Mouse (Mus musculus) liver, postnatal 0 days (tissue): Measurements from ENCODE around the gene Tmem156. TPM values are rescaled to one million over a fixed set of nuclear protein-coding genes. Genes with fewer than 3 reads are reported as not detected.

Experiments used
- ATAC-seq: fragments of 200-750 bp; cut with Nextera tagmentation; 2 replicates; pipeline ENCODE4 v1.8.0; 2017; ENCODE audit warnings: mild to moderate bottlenecking, moderate library complexity
- DNase-seq: peaks from one replicate; pipeline ENCODE4 v3.0.0-alpha.2; 2016
- H3K27ac ChIP-seq: fragments of 300-500 bp; sonication (generic); 2 replicates; pipeline ENCODE4 v1.5.1; 2014; ENCODE audit warnings: antibody characterized with exemption, moderate library complexity, mild to moderate bottlenecking, low read depth
- H3K27me3 ChIP-seq: fragments of 300-500 bp; sonication (generic); 2 replicates; pipeline ENCODE4 v1.6.1; 2014; ENCODE audit warnings: low read length, control low read depth, mixed read lengths; ENCODE audit not compliant: insufficient read depth
- H3K36me3 ChIP-seq: fragments of 300-500 bp; sonication (generic); replicated peaks from 2 replicates; pipeline ENCODE4 v1.6.1; 2014; ENCODE audit warnings: mild to moderate bottlenecking, control low read depth, low read length, moderate library complexity, mixed read lengths; ENCODE audit not compliant: insufficient read depth
- H3K4me1 ChIP-seq: fragments of 300-500 bp; sonication (generic); 2 replicates; pipeline ENCODE4 v1.6.1; 2014; ENCODE audit warnings: antibody characterized with exemption, mild to moderate bottlenecking, control low read depth; ENCODE audit not compliant: insufficient read depth
- H3K4me2 ChIP-seq: fragments of 300-500 bp; sonication (generic); 2 replicates; pipeline ENCODE4 v1.6.1; 2014; ENCODE audit warnings: low read depth, mild to moderate bottlenecking, low read length, moderate library complexity, mixed read lengths
- H3K4me3 ChIP-seq: fragments of 300-500 bp; sonication (generic); 2 replicates; pipeline ENCODE4 v1.5.1; 2014; ENCODE audit warnings: low read depth, low read length
- H3K9ac ChIP-seq: fragments of 300-500 bp; sonication (generic); replicated peaks from 2 replicates; pipeline ENCODE4 v1.6.1; 2014; ENCODE audit warnings: mild to moderate bottlenecking, moderate library complexity
- H3K9me3 ChIP-seq: fragments of 300-500 bp; sonication (generic); 2 replicates; pipeline ENCODE4 v1.6.1; 2016; ENCODE audit warnings: mild to moderate bottlenecking, control low read depth, low read length, mixed read lengths
- CTCF ChIP-seq: sonication (generic); IDR thresholded peaks from 2 replicates; pipeline ENCODE4 v1.5.1; 2016; ENCODE audit warnings: antibody characterized with exemption, low read depth
- EP300 ChIP-seq: IDR thresholded peaks from 2 replicates; pipeline ENCODE4 v1.6.1; 2016; ENCODE audit warnings: antibody characterized with exemption, low read depth, mild to moderate bottlenecking
- WGBS: fragments of 180-500 bp; shearing (Covaris S2); extraction: QIAGEN DNeasy Blood & Tissue Kit; methylation state at CpG from one replicate; pipeline ENCODE4 v1.1.7; 2014; ENCODE audit not compliant: insufficient replicate concordance; 5-methylcytosine and 5-hydroxymethylcytosine counted together
- polyA plus RNA-seq: library from polyadenylated mRNA; unstranded; fragments of >200 nt; fragmentation: Nextera tagmentation; extraction: Ambion mirVana; gene quantifications from 2 replicates; pipeline ENCODE4 v1.2.1, GENCODE M21; 2015

Tmem156 gene
- 0.67 and 1.2 TPM in 2 replicates for polyA plus RNA-seq

GRCm38 (mm10) chr5:65091921-65092320 lies at the start of gene Tmem156:
Gene Tmem156 (minus strand): TSS chr5:65092132.
- H3K9ac ChIP-seq = no peak within 1 kb of the TSS
- no peaks in the 10 kb centered on the region for H3K27me3 ChIP-seq
- H3K9me3 ChIP-seq = no peaks in the 10 kb centered on the region
- H3K27ac ChIP-seq = peak within 1 kb of the TSS; percentile 55
- H3K4me2 ChIP-seq = peak within 1 kb of the TSS; percentile 45
- TF ChIP-seq CTCF (no peak), EP300 (no peak)
- H3K4me1 ChIP-seq = peaks cover 2% of the 10 kb centered on the region; the same call in 1 of the 2 replicates
- no peak for DNase-seq
- peak within 1 kb of the TSS; percentile 16; the same call in 1 of the 2 replicates for H3K4me3 ChIP-seq
- ATAC-seq = no peak
- WGBS = 37% methylated on average over 5 of the region's 5 CpGs
- H3K36me3 ChIP-seq = no peaks in the 10 kb centered on the region

- DNase-seq = no peak
- 91% methylated on average over 8 of the region's 8 CpGs for WGBS
- H3K4me1 ChIP-seq = no peaks in the 10 kb centered on the region
- no peak overlapping the region for H3K4me3 ChIP-seq
- H3K9ac ChIP-seq = no peak overlapping the region
- no peaks in the 10 kb centered on the region for H3K9me3 ChIP-seq
- no peak overlapping the region for H3K4me2 ChIP-seq
- H3K27ac ChIP-seq = no peak overlapping the region
- no peak for TF ChIP-seq EP300
- no peak for TF ChIP-seq CTCF
- H3K27me3 ChIP-seq = no peaks in the 10 kb centered on the region
- no peak for ATAC-seq
- peaks cover 23% of the 10 kb centered on the region for H3K36me3 ChIP-seq
Observed at GRCm38 (mm10) chr5:65141242-65141641, 49.3 kb upstream of the Tmem156 start.

DNA sequence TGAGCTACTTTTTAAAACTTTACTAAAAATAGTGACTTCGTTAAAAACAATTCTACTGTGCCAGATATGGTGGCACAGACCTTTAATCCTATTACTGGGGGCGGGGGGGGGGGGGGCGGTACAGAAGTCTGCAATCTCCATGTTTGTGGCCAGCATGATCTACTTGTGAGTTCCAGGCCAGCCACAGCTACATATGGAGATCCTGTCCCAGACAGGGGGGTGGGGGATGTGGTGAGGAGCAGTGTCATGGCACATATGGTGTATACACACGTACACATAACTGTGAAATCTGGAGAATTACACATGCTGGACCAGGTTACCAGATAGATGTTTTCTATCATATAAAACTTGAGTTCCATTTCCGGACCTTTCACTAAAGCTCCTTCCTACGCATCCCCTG lies 45.1 kb upstream of the Tmem156 start:
- 0 out of 2 replicates have a peak, but pooled peaks cover 6% of the 10 kb centered on the region for H3K36me3 ChIP-seq
- no peak overlapping the region for H3K4me2 ChIP-seq
- no peak overlapping the region for H3K4me3 ChIP-seq
- ATAC-seq (no peak), DNase-seq (no peak)
- no peak overlapping the region for H3K9ac ChIP-seq
- H3K27me3 ChIP-seq = no peaks in the 10 kb centered on the region
- TF ChIP-seq CTCF (no peak), EP300 (no peak)
- no peak overlapping the region for H3K27ac ChIP-seq
- WGBS = 87% methylated on average over 6 of the region's 6 CpGs
- no peaks in the 10 kb centered on the region for H3K4me1 ChIP-seq
- no peaks in the 10 kb centered on the region for H3K9me3 ChIP-seq

DNA sequence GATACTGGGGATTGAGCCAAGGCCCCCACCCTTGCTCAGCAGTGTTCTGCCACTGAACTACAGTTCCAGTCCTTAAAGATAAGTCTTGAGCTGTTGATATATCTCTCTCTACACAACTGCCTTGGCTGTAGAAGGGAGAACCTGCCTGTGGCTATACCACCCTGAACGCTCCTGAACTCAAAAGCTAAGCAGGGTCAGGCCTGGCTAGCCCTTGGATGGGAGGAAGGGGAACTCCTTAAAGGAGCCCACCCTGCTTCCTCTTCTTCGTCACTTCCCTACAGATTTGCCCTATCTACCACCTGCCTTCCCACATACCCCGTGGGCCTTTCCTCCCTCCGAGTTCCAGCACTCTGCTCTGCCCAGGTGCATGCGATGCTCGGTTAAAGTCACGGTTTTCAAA lies 44.2 kb upstream of the Tmem156 start:
- 55% methylated on average over 7 of the region's 7 CpGs for WGBS
- Histone ChIP-seq H3K4me1 (no peaks in the 10 kb centered on the region), H3K9ac (no peak overlapping the region), H3K27ac (no peak overlapping the region), H3K4me2 (no peak overlapping the region), H3K9me3 (no peaks in the 10 kb centered on the region), H3K4me3 (no peak overlapping the region), H3K36me3 (0 out of 2 replicates have a peak, but pooled peaks cover under 1% of the 10 kb centered on the region), H3K27me3 (no peaks in the 10 kb centered on the region)
- TF ChIP-seq CTCF = no peak
- DNase-seq (no peak), ATAC-seq (no peak)

GRCm38 (mm10) chr5:65131211-65131879 lies 39.4 kb upstream of the Tmem156 start:
- Histone ChIP-seq H3K4me3 (0 out of 2 replicates have a peak overlapping the region, but pooled peaks have one; percentile 9), H3K4me1 (no peaks in the 10 kb centered on the region), H3K9ac (no peak overlapping the region), H3K27ac (no peak overlapping the region), H3K9me3 (no peaks in the 10 kb centered on the region), H3K36me3 (no peaks in the 10 kb centered on the region), H3K4me2 (peak overlapping the region; percentile 57), H3K27me3 (no peaks in the 10 kb centered on the region)
- TF ChIP-seq EP300 (no peak), CTCF (no peak)
- WGBS = 43% methylated on average over 20 of the region's 20 CpGs
- ATAC-seq = no peak
- no peak for DNase-seq

- H3K36me3 ChIP-seq = 0 out of 2 replicates have a peak, but pooled peaks cover 2% of the 10 kb centered on the region
- DNase-seq (no peak), ATAC-seq (no peak)
- no peaks in the 10 kb centered on the region for H3K9me3 ChIP-seq
- H3K9ac ChIP-seq = no peak overlapping the region
- peak overlapping the region; percentile 57 for H3K4me2 ChIP-seq
- no peak overlapping the region for H3K27ac ChIP-seq
- H3K4me3 ChIP-seq = 0 out of 2 replicates have a peak overlapping the region, but pooled peaks have one; percentile 9
- WGBS = 33% methylated on average over 12 of the region's 12 CpGs
- no peaks in the 10 kb centered on the region for H3K4me1 ChIP-seq
- no peaks in the 10 kb centered on the region for H3K27me3 ChIP-seq
- TF ChIP-seq EP300 (no peak), CTCF (no peak)
Observed at GRCm38 (mm10) chr5:65130528-65131210, 38.7 kb upstream of the Tmem156 start.
